Mouse (Mus musculus): Measurements from ENCODE around the gene Cenpl. TPM values are rescaled to one million over a fixed set of nuclear protein-coding genes. Genes with fewer than 3 reads are reported as not detected.
"Not testable (repeated sequence)": the region's sequence is repeated elsewhere in the genome, so short reads cannot be mapped to it uniquely, and the experiment has no call there.

Gene Cenpl
- total RNA-seq (2021) = 1 to 10 TPM; 1.1 to 2.3 TPM

- DNase-seq = peak; percentile 97
Observed at GRCm38 (mm10) chr1:161070352-161071271, at the start of gene Cenpl, which contains the start of gene Dars2. Gene Cenpl (plus strand): TSS chr1:161070713. Gene Dars2 (minus strand): TSS chr1:161070658.

GRCm38 (mm10) chr1:161025410-161026210 is 44.9 kb upstream of the Cenpl start:
- no peak for DNase-seq

GRCm38 (mm10) chr1:161027196-161027595 is 43.3 kb upstream of the Cenpl start:
- DNase-seq = no peak

- not testable (repeated sequence) for DNase-seq
Observed at GRCm38 (mm10) chr1:161028427-161028826, 42.1 kb upstream of the Cenpl start.

GRCm38 (mm10) chr1:161030058-161030457 is 40.5 kb upstream of the Cenpl start:
- no peak for DNase-seq

- DNase-seq = no peak
Observed at GRCm38 (mm10) chr1:161031881-161032280, 38.6 kb upstream of the Cenpl start.

- DNase-seq = no peak
Observed at GRCm38 (mm10) chr1:161032345-161032744, 38.2 kb upstream of the Cenpl start.

GRCm38 (mm10) chr1:161033856-161034434 is 36.6 kb upstream of the Cenpl start:
- DNase-seq = no peak

GRCm38 (mm10) chr1:161034435-161035280 is 35.9 kb upstream of the Cenpl start, which contains the start of gene Zbtb37:
Gene Zbtb37 (minus strand): TSS chr1:161034849.
- DNase-seq = peak; percentile 97

- no peak for DNase-seq
Observed at GRCm38 (mm10) chr1:161035281-161035785, 35.2 kb upstream of the Cenpl start.

GRCm38 (mm10) chr1:161035786-161036404 is 34.6 kb upstream of the Cenpl start:
- no peak for DNase-seq

GRCm38 (mm10) chr1:161036411-161036841 is 34.1 kb upstream of the Cenpl start:
- no peak for DNase-seq

- no peak for DNase-seq
Observed at GRCm38 (mm10) chr1:161037026-161037425, 33.5 kb upstream of the Cenpl start.

- DNase-seq = no peak
Observed at GRCm38 (mm10) chr1:161037599-161037998, 32.9 kb upstream of the Cenpl start.

- no peak for DNase-seq
Observed at GRCm38 (mm10) chr1:161038004-161038403, 32.5 kb upstream of the Cenpl start.

GRCm38 (mm10) chr1:161038968-161039721 is 31.4 kb upstream of the Cenpl start:
- no peak for DNase-seq

GRCm38 (mm10) chr1:161039741-161040425 is 30.6 kb upstream of the Cenpl start:
- DNase-seq = no peak

GRCm38 (mm10) chr1:161040426-161040770 is 30.1 kb upstream of the Cenpl start:
- DNase-seq = no peak

GRCm38 (mm10) chr1:161040855-161041254 is 29.7 kb upstream of the Cenpl start:
- DNase-seq = no peak

Measured in layer of hippocampus, postnatal 36 days (tissue).